Mouse (Mus musculus): Measurements from ENCODE around the gene Mcm10.

GRCm38 (mm10) chr2:5034801-5035200, 22.2 kb upstream of the Mcm10 start:
- TF ChIP-seq POLR2A (IDR thresholded peaks at IDR 0.05; ENCODE audit: low read depth, low read length) (no peak), GABPA (IDR thresholded peaks at IDR 0.05; ENCODE audit: insufficient replicate concordance, low read depth, low read length) (no peak)
